Mouse (Mus musculus) CH12.LX (cell line): ENCODE measurements at regions not wholly inside any gene's neighbourhood (a gene's known extent, or its start where the extent isn't known, plus 50 kb on each side); places are given as distances from the start of the nearest gene placed in this dataset.

Experiments used
- DNase-seq: peaks from one replicate; pipeline ENCODE4 v3.0.0-alpha.2; 2013; ENCODE audit errors: extremely low read depth
- H3K27ac ChIP-seq: 2 replicates; pipeline ENCODE4 v1.5.1; 2012; ENCODE audit warnings: low read depth, mild to moderate bottlenecking, control low read depth, moderate library complexity; ENCODE audit not compliant: insufficient read depth
- H3K27me3 ChIP-seq: replicated peaks from 2 replicates; pipeline ENCODE3; 2012; ENCODE audit warnings: inconsistent platforms
- H3K36me3 ChIP-seq, 2 experiments: replicated peaks in 1 of 2; 2 replicates each; pipeline versions ENCODE3 to v1.6.1; 2012; ENCODE audit warnings: inconsistent platforms in 1 of 2, low read length in 1 of 2, mild to moderate bottlenecking in 1 of 2, mixed read lengths in 1 of 2, moderate library complexity in 1 of 2; ENCODE audit not compliant: control insufficient read depth in 1 of 2, insufficient read depth in 1 of 2
- H3K4me1 ChIP-seq, 2 experiments: 2 replicates each; pipeline ENCODE4 v1.6.1; 2012; ENCODE audit warnings: inconsistent platforms in 1 of 2, moderate library complexity in 1 of 2; ENCODE audit not compliant: insufficient read depth in 2 of 2, control insufficient read depth in 1 of 2
- H3K4me2 ChIP-seq: 2 replicates; pipeline ENCODE4 v1.6.1; 2012; ENCODE audit warnings: low read depth, mild to moderate bottlenecking, control low read depth; ENCODE audit not compliant: poor library complexity, insufficient read depth, severe bottlenecking
- H3K4me3 ChIP-seq, 3 experiments: fragments of 150-350 bp in 1 of 3; sonication (generic) in 1 of 3; replicated peaks in 1 of 3; 2 replicates each; pipeline versions ENCODE3 to v1.5.1; 2011 to 2012; ENCODE audit warnings: low read depth in 2 of 3, low read length in 2 of 3, mild to moderate bottlenecking in 2 of 3, moderate library complexity in 2 of 3, control low read depth in 1 of 3, improper control_type of control experiment in 1 of 3, inconsistent platforms in 1 of 3, mixed read lengths in 1 of 3; ENCODE audit not compliant: poor library complexity in 1 of 3
- H3K79me2 ChIP-seq: replicated peaks from 2 replicates; pipeline ENCODE4 v1.6.1; 2012; ENCODE audit warnings: mild to moderate bottlenecking, moderate library complexity; ENCODE audit not compliant: control insufficient read depth, poor library complexity, insufficient read depth, severe bottlenecking; ENCODE audit errors: extremely low read depth
- H3K9ac ChIP-seq: 2 replicates; pipeline ENCODE4 v1.6.1; 2012; ENCODE audit warnings: low read depth, mild to moderate bottlenecking, control low read depth, moderate library complexity; ENCODE audit not compliant: insufficient read depth
- H3K9me3 ChIP-seq: replicated peaks from 2 replicates; pipeline ENCODE3; 2012; ENCODE audit warnings: low read length, inconsistent platforms, mixed read lengths
- BHLHE40 ChIP-seq: IDR thresholded peaks from 2 replicates; pipeline ENCODE4 v1.6.1; 2011; ENCODE audit warnings: mild to moderate bottlenecking, low read depth, low read length, improper control_type of control experiment
- CHD2 ChIP-seq: IDR thresholded peaks from 2 replicates; pipeline ENCODE4 v1.6.1; 2011; ENCODE audit warnings: low read length, improper control_type of control experiment
- E2F4 ChIP-seq: IDR thresholded peaks from 2 replicates; pipeline ENCODE4 v1.6.1; 2011; ENCODE audit warnings: low read depth, low read length, improper control_type of control experiment; ENCODE audit not compliant: insufficient replicate concordance
- EP300 ChIP-seq: IDR thresholded peaks from 2 replicates; pipeline ENCODE4 v1.6.1; 2011; ENCODE audit warnings: low read length, improper control_type of control experiment
- ETS1 ChIP-seq: conservative IDR thresholded peaks from 2 replicates; pipeline ENCODE4 v1.6.1; 2012; ENCODE audit warnings: low read depth, mild to moderate bottlenecking, inconsistent platforms, low read length, improper control_type of control experiment, moderate library complexity
- GABPA ChIP-seq: IDR thresholded peaks from 2 replicates; pipeline ENCODE4 v1.6.1; 2012; ENCODE audit warnings: low read depth, low read length, improper control_type of control experiment, inconsistent platforms; ENCODE audit not compliant: insufficient replicate concordance
- IRF4 ChIP-seq: IDR thresholded peaks from 2 replicates; pipeline ENCODE4 v1.6.1; 2014; ENCODE audit warnings: low read depth, mild to moderate bottlenecking, inconsistent platforms, low read length, improper control_type of control experiment
- JUN ChIP-seq: IDR thresholded peaks from 2 replicates; pipeline ENCODE4 v1.6.1; 2011; ENCODE audit warnings: low read depth, mild to moderate bottlenecking, low read length, improper control_type of control experiment, moderate library complexity; ENCODE audit not compliant: insufficient read depth
- JUND ChIP-seq: conservative IDR thresholded peaks from 2 replicates; pipeline ENCODE4 v1.6.1; 2011; ENCODE audit warnings: low read depth, low read length, improper control_type of control experiment
- KAT2A ChIP-seq: IDR thresholded peaks from 2 replicates; pipeline ENCODE4 v1.6.1; 2012; ENCODE audit warnings: low read length, improper control_type of control experiment, inconsistent platforms; ENCODE audit not compliant: insufficient replicate concordance
- MAFK ChIP-seq: IDR thresholded peaks from 2 replicates; pipeline ENCODE4 v1.6.1; 2011; ENCODE audit warnings: low read length, improper control_type of control experiment; ENCODE audit not compliant: insufficient replicate concordance
- MAX ChIP-seq: IDR thresholded peaks from 2 replicates; pipeline ENCODE4 v1.6.1; 2011; ENCODE audit warnings: low read length, improper control_type of control experiment
- MAZ ChIP-seq: IDR thresholded peaks from 2 replicates; pipeline ENCODE4 v1.6.1; 2012; ENCODE audit warnings: low read depth, mild to moderate bottlenecking, inconsistent platforms, low read length, improper control_type of control experiment, moderate library complexity
- MXI1 ChIP-seq: IDR thresholded peaks from 2 replicates; pipeline ENCODE4 v1.6.1; 2011; ENCODE audit warnings: mild to moderate bottlenecking, low read depth, low read length, improper control_type of control experiment
- NELFE ChIP-seq: IDR thresholded peaks from 2 replicates; pipeline ENCODE4 v1.6.1; 2011; ENCODE audit warnings: low read depth, low read length, improper control_type of control experiment
- NRF1 ChIP-seq: IDR thresholded peaks from 2 replicates; pipeline ENCODE4 v1.6.1; 2014; ENCODE audit warnings: low read depth, mild to moderate bottlenecking, inconsistent platforms, low read length, improper control_type of control experiment, moderate library complexity
- POLR2A ChIP-seq: IDR thresholded peaks from 2 replicates; pipeline ENCODE4 v1.6.1; 2011; ENCODE audit warnings: low read depth, mild to moderate bottlenecking, improper control_type of control experiment, low read length
- POLR2AphosphoS2 ChIP-seq: IDR thresholded peaks from 2 replicates; pipeline ENCODE4 v1.6.1; 2011; ENCODE audit warnings: low read depth, low read length, improper control_type of control experiment
- RCOR1 ChIP-seq: conservative IDR thresholded peaks from 2 replicates; pipeline ENCODE4 v1.6.1; 2012; ENCODE audit warnings: low read depth, mild to moderate bottlenecking, inconsistent platforms, low read length, improper control_type of control experiment
- TBP ChIP-seq: conservative IDR thresholded peaks from 2 replicates; pipeline ENCODE4 v1.6.1; 2011; ENCODE audit warnings: low read depth, low read length, improper control_type of control experiment
- TCF12 ChIP-seq: IDR thresholded peaks from 2 replicates; pipeline ENCODE4 v1.6.1; 2014; ENCODE audit warnings: low read depth, mild to moderate bottlenecking, inconsistent platforms, low read length, improper control_type of control experiment
- UBTF ChIP-seq: IDR thresholded peaks from 2 replicates; pipeline ENCODE4 v1.6.1; 2012; ENCODE audit warnings: low read depth, mild to moderate bottlenecking, inconsistent platforms, low read length, improper control_type of control experiment, moderate library complexity
- USF1 ChIP-seq: IDR thresholded peaks from 2 replicates; pipeline ENCODE4 v1.6.1; 2014; ENCODE audit warnings: low read depth, mild to moderate bottlenecking, inconsistent platforms, low read length, improper control_type of control experiment
- USF2 ChIP-seq: conservative IDR thresholded peaks from 2 replicates; pipeline ENCODE4 v1.6.1; 2011; ENCODE audit warnings: low read depth, low read length, improper control_type of control experiment
- ZKSCAN1 ChIP-seq: IDR thresholded peaks from 2 replicates; pipeline ENCODE4 v1.6.1; 2012; ENCODE audit warnings: low read depth, inconsistent platforms, low read length, improper control_type of control experiment, borderline replicate concordance
- ZMIZ1 ChIP-seq: IDR thresholded peaks from 2 replicates; pipeline ENCODE4 v1.6.1; 2012; ENCODE audit warnings: low read depth, mild to moderate bottlenecking, inconsistent platforms, low read length, improper control_type of control experiment
- ZNF384 ChIP-seq: IDR thresholded peaks from 2 replicates; pipeline ENCODE4 v1.6.1; 2012; ENCODE audit warnings: low read depth, low read length, improper control_type of control experiment, inconsistent platforms
- dilution Hi-C: fragments of 300-500 bp; cut with MboI; formaldehyde crosslinking; loops from 2 replicates; pipeline ENCODE4 v1.14.3; 2020; ENCODE audit warnings: low sequenced_read_pairs; ENCODE audit not compliant: extremely low pct_unique_long_range_greater_than_20kb, extremely low pct_ligation_motif_present
- in situ Hi-C: fragments of 300-500 bp; cut with MboI; formaldehyde crosslinking; loops from 3 replicates; pipeline ENCODE4 v1.14.3; 2019; ENCODE audit warnings: low sequenced_read_pairs, low pct_ligation_motif_present, low pct_unique_long_range_greater_than_20kb, mixed read lengths

- peak overlapping the region in 1 of 3 experiments; percentile 7 for H3K4me3 ChIP-seq
- H3K4me1 ChIP-seq = peaks cover 4 to 14% of the 10 kb centered on the region in 2 experiments; a peak in 3 of 4 replicates
- no peak overlapping the region for H3K9ac ChIP-seq
- H3K36me3 ChIP-seq = no peaks in the 10 kb centered on the region
- no peak for DNase-seq
- dilution Hi-C loops = no loop called here
- no peak overlapping the region for H3K27ac ChIP-seq
- peak overlapping the region; percentile 94; the same call in 1 of the 2 replicates for H3K4me2 ChIP-seq
- H3K9me3 ChIP-seq = no peaks in the 10 kb centered on the region
- H3K79me2 ChIP-seq = no peaks in the 10 kb centered on the region
- in situ Hi-C loops = no loop called here
- TF ChIP-seq KAT2A = no peak
- peak; percentile 60 for TF ChIP-seq BHLHE40
- TF ChIP-seq POLR2AphosphoS2 = no peak
- no peaks in the 10 kb centered on the region for H3K27me3 ChIP-seq
These were observed 229.5 kb upstream of the Atp2b1 start for GRCm38 (mm10) chr10:98684707-98685106.

DNA sequence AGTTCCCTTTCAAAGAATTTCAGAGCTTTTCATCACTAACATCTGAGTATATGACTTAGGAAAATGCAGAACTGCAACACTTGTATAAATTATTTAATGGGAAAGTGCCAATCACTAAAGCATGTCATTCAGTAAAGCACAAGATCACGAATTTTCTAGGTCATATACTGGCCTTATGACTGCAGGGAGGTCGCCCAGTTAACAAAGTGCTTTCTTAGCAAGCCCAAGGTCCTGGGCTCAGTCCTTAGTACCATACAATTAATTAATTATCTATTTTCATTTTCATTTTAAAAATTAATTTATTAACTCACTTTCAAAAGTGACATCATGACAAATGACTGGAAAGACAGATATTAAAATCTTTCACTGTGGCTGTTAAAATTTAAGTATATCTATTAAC is 228.5 kb upstream of the Atp2b1 start:
- dilution Hi-C loops = no loop called here

GRCm38 (mm10) chr10:98686370-98686769 is 227.8 kb upstream of the Atp2b1 start:
- no peaks in the 10 kb centered on the region for H3K9me3 ChIP-seq
- no peaks in the 10 kb centered on the region for H3K36me3 ChIP-seq
- no peak overlapping the region for H3K4me3 ChIP-seq
- no peaks in the 10 kb centered on the region for H3K27me3 ChIP-seq
- H3K4me1 ChIP-seq = peaks cover 4 to 14% of the 10 kb centered on the region in 2 experiments; a peak in 3 of 4 replicates
- no peaks in the 10 kb centered on the region for H3K79me2 ChIP-seq
- no peak overlapping the region for H3K9ac ChIP-seq
- H3K27ac ChIP-seq = no peak overlapping the region
- no peak for DNase-seq
- no peak overlapping the region for H3K4me2 ChIP-seq
- dilution Hi-C loops = no loop called here
- no peak for TF ChIP-seq EP300
- TF ChIP-seq GABPA = no peak
- TF ChIP-seq IRF4 = no peak
- TF ChIP-seq BHLHE40 = no peak
- no peak for TF ChIP-seq MAFK
- TF ChIP-seq USF1 = no peak
- no peak for TF ChIP-seq JUND
- no peak for TF ChIP-seq ZNF384
- TF ChIP-seq TBP = no peak
- TF ChIP-seq TCF12 = no peak
- in situ Hi-C loops = no loop called here

More for the DNA sequence above, 228.5 kb upstream of the Atp2b1 start:
- Histone ChIP-seq H3K36me3 (no peaks in the 10 kb centered on the region), H3K79me2 (no peaks in the 10 kb centered on the region), H3K27ac (no peak overlapping the region), H3K4me1 (peaks cover 4 to 14% of the 10 kb centered on the region in 2 experiments; a peak in 3 of 4 replicates), H3K4me2 (no peak overlapping the region), H3K27me3 (no peaks in the 10 kb centered on the region), H3K9ac (no peak overlapping the region), H3K4me3 (no peak overlapping the region), H3K9me3 (no peaks in the 10 kb centered on the region)
- DNase-seq = no peak
- no peak for TF ChIP-seq POLR2A
- no peak for TF ChIP-seq ZMIZ1
- no peak for TF ChIP-seq POLR2AphosphoS2
- TF ChIP-seq ZNF384 = no peak
- TF ChIP-seq TBP = no peak
- no peak for TF ChIP-seq NRF1
- TF ChIP-seq MAFK = no peak
- TF ChIP-seq MAX = no peak
- TF ChIP-seq RCOR1 = no peak
- TF ChIP-seq E2F4 = no peak
- no peak for TF ChIP-seq MAZ
- TF ChIP-seq MXI1 = no peak
- no peak for TF ChIP-seq UBTF
- TF ChIP-seq ZKSCAN1 = no peak
- TF ChIP-seq CHD2 = no peak
- no peak for TF ChIP-seq JUN
- no peak for TF ChIP-seq NELFE
- TF ChIP-seq TCF12 = no peak
- TF ChIP-seq USF2 = no peak
- no peak for TF ChIP-seq ETS1
- in situ Hi-C loops = no loop called here
